Mouse (Mus musculus): ENCODE data around the gene Gucy2d. TPM values are rescaled to one million over a fixed set of nuclear protein-coding genes. Genes with fewer than 3 reads are reported as not detected.

Gucy2d gene
- total and polyA plus RNA-seq, 3 experiments: not detected

- TF ChIP-seq NRF1 (IDR thresholded peaks at IDR 0.05; ENCODE audit: insufficient read depth, low read depth, low read length, poor library complexity, severe bottlenecking): no peak
- no peak for TF ChIP-seq UBTF (IDR thresholded peaks at IDR 0.05; ENCODE audit: borderline replicate concordance, insufficient read depth, low read depth, low read length)
- TF ChIP-seq ZNF384 (IDR thresholded peaks at IDR 0.05; ENCODE audit: low read depth, low read length): no peak
Observed at GRCm38 (mm10) chr7:98391351-98391936, 48.8 kb upstream of the Gucy2d start (continued).

- Histone ChIP-seq H3K4me1 (ENCODE audit: control insufficient read depth in 1 of 2, insufficient read depth in 2 of 2, low read length in 2 of 2) (no peaks in the 10 kb centered on the region), H3K4me3 (ENCODE audit: control insufficient read depth in 1 of 2, insufficient read depth in 1 of 2, low read depth in 2 of 2, low read length in 2 of 2) (no peak overlapping the region), H3K36me3 (ENCODE audit: control insufficient read depth in 1 of 2, insufficient read depth in 2 of 2, low read length in 2 of 2) (no peaks in the 10 kb centered on the region), H3K9ac (ENCODE audit: control insufficient read depth, low read depth, low read length, poor library complexity, severe bottlenecking) (no peak overlapping the region), H3K27me3 (ENCODE audit: control insufficient read depth in 1 of 2, insufficient read depth in 2 of 2, low read length in 2 of 2) (peaks cover 0 to 3% of the 10 kb centered on the region in 2 experiments; a peak in 2 of 4 replicates), H3K27ac (ENCODE audit: control insufficient read depth, low read depth, low read length) (no peak overlapping the region), H3K9me3 (replicated peaks; ENCODE audit: insufficient read depth, low read length) (no peaks in the 10 kb centered on the region), H3K79me2 (ENCODE audit: control insufficient read depth, insufficient read depth, low read length, poor library complexity) (no peaks in the 10 kb centered on the region)
- no peak for DNase-seq (ENCODE audit: low read depth, low spot score)
- TF ChIP-seq RAD21 (IDR thresholded peaks at IDR 0.05; ENCODE audit: low read depth, low read length): no peak
- no peak for TF ChIP-seq ZMIZ1 (IDR thresholded peaks at IDR 0.05; ENCODE audit: low read depth, low read length)
- no peak for TF ChIP-seq RCOR1 (IDR thresholded peaks at IDR 0.05; ENCODE audit: low read depth, low read length)
- no peak for TF ChIP-seq ETS1 (IDR thresholded peaks at IDR 0.05; ENCODE audit: low read depth, low read length)
- TF ChIP-seq CTCF (IDR thresholded peaks at IDR 0.05 in 2 of 3, conservative IDR thresholded peaks at IDR 0.05 in 1 of 3; ENCODE audit: control insufficient read depth in 1 of 3, insufficient read depth in 1 of 3, low read depth in 2 of 3, low read length in 3 of 3, poor library complexity in 1 of 3, severe bottlenecking in 1 of 3): no peak
- TF ChIP-seq GATA1 (IDR thresholded peaks at IDR 0.05; ENCODE audit: low read depth, low read length): no peak
- no peak for TF ChIP-seq SMC3 (IDR thresholded peaks at IDR 0.05; ENCODE audit: low read depth, low read length)
- TF ChIP-seq JUND (IDR thresholded peaks at IDR 0.05; ENCODE audit: low read depth, low read length): no peak
- TF ChIP-seq ZNF384 (IDR thresholded peaks at IDR 0.05; ENCODE audit: low read depth, low read length): no peak
- TF ChIP-seq MAZ (IDR thresholded peaks at IDR 0.05; ENCODE audit: low read depth, low read length): no peak
- TF ChIP-seq CHD1 (IDR thresholded peaks at IDR 0.05; ENCODE audit: low read depth, low read length): no peak
- no peak for TF ChIP-seq TCF12 (IDR thresholded peaks at IDR 0.05; ENCODE audit: low read depth, low read length)
- no peak for TF ChIP-seq BHLHE40 (IDR thresholded peaks at IDR 0.05; ENCODE audit: borderline replicate concordance, low read depth, low read length)
- no peak for TF ChIP-seq POLR2AphosphoS2 (IDR thresholded peaks at IDR 0.05; ENCODE audit: low read length)
- TF ChIP-seq EP300 (IDR thresholded peaks at IDR 0.05; ENCODE audit: low read depth in 1 of 2, low read length in 2 of 2): no peak
- TF ChIP-seq MAX (IDR thresholded peaks at IDR 0.05; ENCODE audit: low read length): no peak
- TF ChIP-seq USF2 (IDR thresholded peaks at IDR 0.05; ENCODE audit: borderline replicate concordance in 1 of 2, insufficient read depth in 1 of 2, low read depth in 1 of 2, low read length in 2 of 2): no peak
- no peak for TF ChIP-seq ELF1 (IDR thresholded peaks at IDR 0.05; ENCODE audit: low read depth, low read length)
- no peak for TF ChIP-seq USF1 (IDR thresholded peaks at IDR 0.05; ENCODE audit: low read depth, low read length)
Observed at GRCm38 (mm10) chr7:98392466-98393201, 47.6 kb upstream of the Gucy2d start.
